Mouse (Mus musculus) ES-Bruce4 (cell line): ENCODE measurements around the gene Slc46a3.

Source experiments
- CTCF ChIP-seq: IDR thresholded peaks from one replicate; pipeline ENCODE4 v1.8.1; 2011; ENCODE audit warnings: low read depth, low read length
- EP300 ChIP-seq: IDR thresholded peaks from 2 replicates; pipeline ENCODE4 v1.6.1; 2011; ENCODE audit warnings: low read depth, low read length; ENCODE audit not compliant: insufficient read depth
- POLR2A ChIP-seq: IDR thresholded peaks from one replicate; pipeline ENCODE4 v1.8.1; 2011; ENCODE audit warnings: low read length; ENCODE audit not compliant: insufficient read depth

- TF ChIP-seq POLR2A (no peak), CTCF (no peak), EP300 (peak; percentile 53)
Measured at GRCm38 (mm10) chr5:147870296-147870695, 24.3 kb downstream of the Slc46a3 start.
